Mouse (Mus musculus): ENCODE measurements at regions not wholly inside any gene's neighbourhood (a gene's known extent, or its start where the extent isn't known, plus 50 kb on each side); places are given as distances from the start of the nearest gene placed in this dataset.

DNA sequence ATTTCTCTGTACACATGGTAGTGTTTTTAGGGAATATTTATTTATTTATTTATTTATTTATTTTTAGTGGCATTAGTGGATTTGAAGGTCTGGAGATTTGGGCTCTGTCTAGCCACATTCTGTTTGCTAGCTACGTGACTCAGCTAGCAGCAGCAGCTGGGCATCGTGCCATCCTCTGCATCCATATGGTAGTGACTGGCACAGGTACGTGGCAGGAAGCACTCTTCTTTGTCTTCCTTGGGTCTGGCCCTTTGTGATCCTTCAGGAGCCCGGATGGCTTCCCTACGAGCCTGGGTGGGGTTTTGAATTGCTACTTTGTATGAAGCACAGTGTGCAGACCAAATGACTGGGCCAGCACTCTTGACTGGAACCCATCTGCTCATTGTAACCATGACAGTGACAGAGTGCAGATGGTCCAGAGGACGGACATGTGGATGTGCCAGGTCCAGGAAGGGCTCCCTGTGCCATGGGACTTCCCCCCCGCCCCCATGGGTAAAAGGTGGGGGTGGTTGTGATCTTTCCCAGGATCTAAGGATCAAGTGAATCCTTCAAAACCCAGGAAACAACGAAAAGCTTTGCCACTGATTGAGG, 66.2 kb upstream of the Igfbp7 start:
- Histone ChIP-seq H3K9ac (replicated peaks; ENCODE audit: low read length) (no peak overlapping the region), H3K4me3 (ENCODE audit: low read length) (no peak overlapping the region), H3K27ac (ENCODE audit: low read length) (no peak overlapping the region), H3K36me3 (ENCODE audit: insufficient read depth, low read length) (no peaks in the 10 kb centered on the region), H3K4me2 (replicated peaks; ENCODE audit: low read depth, low read length) (no peak overlapping the region), H3K9me3 (ENCODE audit: low read length) (no peaks in the 10 kb centered on the region), H3K27me3 (ENCODE audit: insufficient read depth, low read length) (no peaks in the 10 kb centered on the region), H3K4me1 (ENCODE audit: insufficient read depth, low read length) (0 out of 2 replicates have a peak, but pooled peaks cover 3% of the 10 kb centered on the region)
- 84% methylated on average over 8 of the region's 8 CpGs for WGBS
- ATAC-seq (ENCODE audit: low FRiP score, low TSS enrichment) = no peak

DNA sequence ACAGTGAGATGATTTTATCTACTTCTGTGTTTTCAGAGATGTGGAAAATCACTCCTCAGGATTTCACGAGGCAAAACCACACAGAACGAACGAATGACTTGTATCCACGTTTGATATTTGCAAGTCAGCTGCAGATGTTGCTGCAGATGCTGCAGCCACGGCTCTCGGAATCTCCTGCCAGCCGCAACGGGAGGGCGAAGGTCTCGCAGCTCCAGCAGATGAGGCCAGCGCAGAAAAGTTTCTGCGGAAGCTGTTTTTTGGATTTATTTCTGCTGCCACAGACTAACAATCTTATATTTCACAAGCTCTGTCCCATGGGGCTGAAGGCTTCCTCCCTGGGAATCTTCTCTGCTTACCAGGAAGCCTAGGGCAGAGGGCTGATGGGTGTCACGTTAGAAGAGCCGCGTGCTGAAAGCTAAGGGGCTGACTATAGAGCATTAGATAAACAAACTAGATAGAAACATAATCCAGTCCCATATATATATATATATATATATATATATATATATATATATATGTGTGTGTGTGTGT, 61.5 kb upstream of the Igfbp7 start:
- Histone ChIP-seq H3K36me3 (ENCODE audit: insufficient read depth, low read length) (no peaks in the 10 kb centered on the region), H3K9ac (replicated peaks; ENCODE audit: low read length) (no peak overlapping the region), H3K9me3 (ENCODE audit: low read length) (no peaks in the 10 kb centered on the region), H3K4me3 (ENCODE audit: low read length) (no peak overlapping the region), H3K4me1 (ENCODE audit: insufficient read depth, low read length) (0 out of 2 replicates have a peak, but pooled peaks cover 3% of the 10 kb centered on the region), H3K27ac (ENCODE audit: low read length) (no peak overlapping the region), H3K27me3 (ENCODE audit: insufficient read depth, low read length) (no peaks in the 10 kb centered on the region), H3K4me2 (replicated peaks; ENCODE audit: low read depth, low read length) (peak overlapping the region; percentile 34; the same call in 1 of the 2 replicates)
- 21% methylated on average over 15 of the region's 15 CpGs for WGBS
- no peak for ATAC-seq (ENCODE audit: low FRiP score, low TSS enrichment)

DNA sequence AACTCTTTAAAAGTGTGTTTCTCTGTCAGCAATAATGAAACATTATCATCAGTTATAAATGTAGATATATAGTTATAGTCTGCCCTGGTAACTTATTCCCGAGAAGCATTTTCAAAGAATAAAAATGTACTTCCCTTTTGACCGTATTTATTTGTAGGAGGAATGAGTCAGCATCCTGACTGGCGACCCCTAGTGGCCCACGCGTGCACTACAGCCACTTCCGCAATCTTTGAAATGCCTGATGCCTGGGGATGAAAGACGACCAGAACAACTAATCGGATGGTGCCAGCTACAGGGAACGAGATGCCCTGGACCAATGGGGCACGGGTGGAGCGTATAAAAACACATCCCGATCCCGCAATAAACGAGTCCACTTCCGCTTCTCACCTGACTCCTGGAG, 60.6 kb upstream of the Igfbp7 start:
- no peak overlapping the region for H3K9ac ChIP-seq (replicated peaks; ENCODE audit: low read length)
- H3K9me3 ChIP-seq (ENCODE audit: low read length) = no peaks in the 10 kb centered on the region
- no peaks in the 10 kb centered on the region for H3K27me3 ChIP-seq (ENCODE audit: insufficient read depth, low read length)
- no peak for ATAC-seq (ENCODE audit: low FRiP score, low TSS enrichment)
- 0 out of 2 replicates have a peak, but pooled peaks cover 3% of the 10 kb centered on the region for H3K4me1 ChIP-seq (ENCODE audit: insufficient read depth, low read length)
- H3K27ac ChIP-seq (ENCODE audit: low read length) = no peak overlapping the region
- H3K4me3 ChIP-seq (ENCODE audit: low read length) = no peak overlapping the region
- no peak overlapping the region for H3K4me2 ChIP-seq (replicated peaks; ENCODE audit: low read depth, low read length)
- WGBS = 64% methylated on average over 15 of the region's 15 CpGs
- no peaks in the 10 kb centered on the region for H3K36me3 ChIP-seq (ENCODE audit: insufficient read depth, low read length)

DNA sequence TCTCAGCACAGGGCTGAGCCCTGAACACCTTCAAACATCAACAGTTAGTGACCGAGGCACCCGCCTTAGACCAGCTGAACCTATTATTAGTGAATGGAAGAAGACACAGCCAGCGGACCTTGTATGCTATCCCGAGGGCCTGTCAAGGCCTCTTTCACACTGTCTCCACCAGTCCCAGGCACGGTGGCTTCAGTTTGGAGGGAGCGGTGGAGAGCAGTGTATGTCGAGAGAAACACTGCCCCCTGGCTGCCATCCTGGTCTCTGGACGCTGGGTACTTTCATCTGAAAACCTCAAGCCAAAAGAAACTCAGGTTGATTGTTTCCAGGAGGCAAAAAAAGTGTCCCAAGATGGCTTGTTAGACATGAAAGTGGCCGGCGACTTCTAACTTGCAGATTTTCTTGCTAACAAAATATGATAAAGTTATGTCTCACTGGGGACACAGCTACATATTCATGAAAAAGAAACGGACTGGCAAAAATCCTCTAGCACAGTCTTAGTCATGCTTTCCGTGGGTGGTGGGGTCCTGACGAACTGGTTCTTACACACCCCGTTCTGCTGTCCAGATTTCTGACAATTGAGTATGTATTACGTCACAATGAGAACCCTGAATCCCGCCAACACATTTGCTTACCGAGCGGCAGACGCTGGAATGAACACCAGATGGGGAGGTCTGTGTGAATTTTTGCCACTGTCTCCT, 57.2 kb upstream of the Igfbp7 start:
- Histone ChIP-seq H3K4me2 (replicated peaks; ENCODE audit: low read depth, low read length) (no peak overlapping the region), H3K9ac (replicated peaks; ENCODE audit: low read length) (no peak overlapping the region), H3K4me3 (ENCODE audit: low read length) (no peak overlapping the region), H3K27ac (ENCODE audit: low read length) (no peak overlapping the region), H3K27me3 (ENCODE audit: insufficient read depth, low read length) (no peaks in the 10 kb centered on the region), H3K36me3 (ENCODE audit: insufficient read depth, low read length) (no peaks in the 10 kb centered on the region), H3K9me3 (ENCODE audit: low read length) (no peaks in the 10 kb centered on the region), H3K4me1 (ENCODE audit: insufficient read depth, low read length) (0 out of 2 replicates have a peak, but pooled peaks cover 3% of the 10 kb centered on the region)
- 65% methylated on average over 19 of the region's 19 CpGs for WGBS
- no peak for ATAC-seq (ENCODE audit: low FRiP score, low TSS enrichment)

DNA sequence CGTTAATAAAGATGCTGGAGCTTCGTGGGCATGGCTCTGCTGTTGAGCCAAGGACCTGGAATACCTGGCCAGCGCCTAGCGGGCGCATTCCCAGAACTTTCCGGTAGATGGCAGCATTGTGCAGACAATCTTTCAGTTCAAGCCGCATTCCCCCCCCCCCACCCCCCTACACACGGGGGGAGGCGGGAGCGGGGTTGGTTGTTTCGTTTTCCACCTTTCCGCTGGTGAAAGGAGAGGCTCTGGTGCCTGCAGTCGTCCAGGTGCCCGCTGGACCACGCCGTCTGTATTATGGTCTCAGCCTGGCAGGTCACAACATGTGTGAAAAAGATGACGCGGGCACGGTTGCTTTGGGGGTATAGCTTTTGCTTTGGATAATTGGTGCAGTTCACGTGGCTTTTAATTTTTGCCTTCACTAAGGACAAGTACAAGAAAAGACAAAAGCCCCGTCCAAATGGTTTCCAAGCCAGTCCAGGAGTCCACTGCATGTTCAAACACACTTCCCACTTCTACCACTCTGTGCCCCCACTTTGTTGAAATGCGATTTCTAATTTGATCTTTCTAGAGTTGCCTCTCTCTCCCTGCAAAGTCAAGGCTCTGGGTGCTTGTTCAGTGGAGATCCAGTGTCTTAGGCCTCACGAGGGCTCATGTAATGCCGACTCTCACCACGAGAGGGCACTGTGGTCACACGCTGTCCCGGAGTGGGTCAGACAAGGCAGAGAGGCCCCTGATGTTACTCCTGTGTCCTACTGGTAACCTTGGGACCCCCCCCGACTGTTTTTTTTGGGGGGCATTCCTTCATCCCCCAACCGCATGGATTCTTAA, 52.3 kb upstream of the Igfbp7 start:
- Histone ChIP-seq H3K9ac (replicated peaks; ENCODE audit: low read length) (peak overlapping the region; percentile 72), H3K4me1 (ENCODE audit: insufficient read depth, low read length) (no peaks in the 10 kb centered on the region), H3K9me3 (ENCODE audit: low read length) (no peaks in the 10 kb centered on the region), H3K4me3 (ENCODE audit: low read length) (peak overlapping the region; percentile 61), H3K27me3 (ENCODE audit: insufficient read depth, low read length) (no peaks in the 10 kb centered on the region), H3K4me2 (replicated peaks; ENCODE audit: low read depth, low read length) (peak overlapping the region; percentile 66), H3K27ac (ENCODE audit: low read length) (peak overlapping the region; percentile 75), H3K36me3 (ENCODE audit: insufficient read depth, low read length) (no peaks in the 10 kb centered on the region)
- under 1% methylated on average over 29 of the region's 29 CpGs for WGBS
- ATAC-seq (ENCODE audit: low FRiP score, low TSS enrichment) = peak; percentile 95

Measured in kidney, embryonic 16.5 days (tissue).